Mouse (Mus musculus): Measurements from ENCODE around the gene Mgat4d. TPM values are rescaled to one million over a fixed set of nuclear protein-coding genes. Genes with fewer than 3 reads are reported as not detected.

Mgat4d gene
- polyA plus RNA-seq, 1 experiment from 2014 or later: not detected

- Histone ChIP-seq H3K27me3 (ENCODE audit: control insufficient read depth, insufficient read depth, low read length) (no peaks in the 10 kb centered on the region), H3K4me2 (replicated peaks; ENCODE audit: low read depth) (no peak overlapping the region), H3K27ac (replicated peaks) (no peak overlapping the region), H3K36me3 (ENCODE audit: control insufficient read depth, insufficient read depth, low read length) (no peaks in the 10 kb centered on the region), H3K9me3 (ENCODE audit: control insufficient read depth, low read length) (no peaks in the 10 kb centered on the region), H3K9ac (ENCODE audit: low read length) (no peak overlapping the region), H3K4me3 (ENCODE audit: low read depth, low read length) (no peak overlapping the region), H3K4me1 (replicated peaks; ENCODE audit: control insufficient read depth, insufficient read depth) (no peaks in the 10 kb centered on the region)
- no peak for TF ChIP-seq CTCF (IDR thresholded peaks at IDR 0.05; ENCODE audit: low read depth)
- no peak for TF ChIP-seq EP300 (optimal IDR thresholded peaks at IDR 0.05)
- WGBS: 59% methylated on average over 4 of the region's 4 CpGs
- DNase-seq (ENCODE audit: low spot score): no peak
- no peak for ATAC-seq (ENCODE audit: low FRiP score, low TSS enrichment)
These were observed 31.9 kb downstream of the Mgat4d start for GRCm38 (mm10) chr8:83380141-83380540.

- Histone ChIP-seq H3K4me2 (replicated peaks; ENCODE audit: low read depth) (no peak overlapping the region), H3K9ac (ENCODE audit: low read length) (no peak overlapping the region), H3K36me3 (ENCODE audit: control insufficient read depth, insufficient read depth, low read length) (no peaks in the 10 kb centered on the region), H3K27me3 (ENCODE audit: control insufficient read depth, insufficient read depth, low read length) (no peaks in the 10 kb centered on the region), H3K27ac (replicated peaks) (no peak overlapping the region), H3K9me3 (ENCODE audit: control insufficient read depth, low read length) (no peaks in the 10 kb centered on the region), H3K4me3 (ENCODE audit: low read depth, low read length) (no peak overlapping the region), H3K4me1 (replicated peaks; ENCODE audit: control insufficient read depth, insufficient read depth) (no peaks in the 10 kb centered on the region)
- TF ChIP-seq CTCF (IDR thresholded peaks at IDR 0.05; ENCODE audit: low read depth): no peak
- TF ChIP-seq EP300 (optimal IDR thresholded peaks at IDR 0.05): no peak
- DNase-seq (ENCODE audit: low spot score): no peak
- WGBS: 76% methylated on average over 2 of the region's 2 CpGs
- ATAC-seq (ENCODE audit: low FRiP score, low TSS enrichment): no peak
These were observed 32.7 kb downstream of the Mgat4d start for GRCm38 (mm10) chr8:83381016-83381415.

- Histone ChIP-seq H3K27me3 (ENCODE audit: control insufficient read depth, insufficient read depth, low read length) (no peaks in the 10 kb centered on the region), H3K27ac (replicated peaks) (no peak overlapping the region), H3K4me1 (replicated peaks; ENCODE audit: control insufficient read depth, insufficient read depth) (no peaks in the 10 kb centered on the region), H3K4me2 (replicated peaks; ENCODE audit: low read depth) (no peak overlapping the region), H3K9me3 (ENCODE audit: control insufficient read depth, low read length) (no peaks in the 10 kb centered on the region), H3K9ac (ENCODE audit: low read length) (no peak overlapping the region), H3K4me3 (ENCODE audit: low read depth, low read length) (no peak overlapping the region), H3K36me3 (ENCODE audit: control insufficient read depth, insufficient read depth, low read length) (no peaks in the 10 kb centered on the region)
- WGBS: 13% methylated on average over 2 of the region's 2 CpGs
- DNase-seq (ENCODE audit: low spot score) (no peak), ATAC-seq (ENCODE audit: low FRiP score, low TSS enrichment) (no peak)
- TF ChIP-seq EP300 (optimal IDR thresholded peaks at IDR 0.05) (no peak), CTCF (IDR thresholded peaks at IDR 0.05; ENCODE audit: low read depth) (no peak)
These were observed 34.6 kb downstream of the Mgat4d start for GRCm38 (mm10) chr8:83382850-83383249.

GRCm38 (mm10) chr8:83389316-83390005, 41.2 kb downstream of the Mgat4d start, which contains the start of gene Clgn:
TSS of gene Clgn (plus strand) at chr8:83389867.
- H3K4me3 ChIP-seq (ENCODE audit: low read depth, low read length): peak within 1 kb of the TSS; percentile 33
- DNase-seq (ENCODE audit: low spot score): peak; percentile 56
- H3K36me3 ChIP-seq (ENCODE audit: control insufficient read depth, insufficient read depth, low read length): no peaks in the 10 kb centered on the region
- no peaks in the 10 kb centered on the region for H3K9me3 ChIP-seq (ENCODE audit: control insufficient read depth, low read length)
- no peaks in the 10 kb centered on the region for H3K4me1 ChIP-seq (replicated peaks; ENCODE audit: control insufficient read depth, insufficient read depth)
- TF ChIP-seq CTCF (IDR thresholded peaks at IDR 0.05; ENCODE audit: low read depth) (no peak), EP300 (optimal IDR thresholded peaks at IDR 0.05) (no peak)
- peak within 1 kb of the TSS; percentile 55 for H3K4me2 ChIP-seq (replicated peaks; ENCODE audit: low read depth)
- H3K9ac ChIP-seq (ENCODE audit: low read length): no peak within 1 kb of the TSS
- ATAC-seq (ENCODE audit: low FRiP score, low TSS enrichment): peak; percentile 35; the same call in 1 of the 2 replicates
- peaks cover 6% of the 10 kb centered on the region for H3K27me3 ChIP-seq (ENCODE audit: control insufficient read depth, insufficient read depth, low read length)
- no peak within 1 kb of the TSS for H3K27ac ChIP-seq (replicated peaks)
- 4% methylated on average over 41 of the region's 41 CpGs for WGBS

- no peak for TF ChIP-seq CTCF (IDR thresholded peaks at IDR 0.05; ENCODE audit: low read depth)
- no peak for TF ChIP-seq EP300 (optimal IDR thresholded peaks at IDR 0.05)
- peaks cover 6% of the 10 kb centered on the region for H3K27me3 ChIP-seq (ENCODE audit: control insufficient read depth, insufficient read depth, low read length)
- no peaks in the 10 kb centered on the region for H3K36me3 ChIP-seq (ENCODE audit: control insufficient read depth, insufficient read depth, low read length)
- no peak for ATAC-seq (ENCODE audit: low FRiP score, low TSS enrichment)
- H3K4me1 ChIP-seq (replicated peaks; ENCODE audit: control insufficient read depth, insufficient read depth): no peaks in the 10 kb centered on the region
- no peak for DNase-seq (ENCODE audit: low spot score)
- H3K27ac ChIP-seq (replicated peaks): no peak overlapping the region
- peak overlapping the region; percentile 55 for H3K4me2 ChIP-seq (replicated peaks; ENCODE audit: low read depth)
- H3K4me3 ChIP-seq (ENCODE audit: low read depth, low read length): peak overlapping the region; percentile 33
- H3K9me3 ChIP-seq (ENCODE audit: control insufficient read depth, low read length): no peaks in the 10 kb centered on the region
- H3K9ac ChIP-seq (ENCODE audit: low read length): no peak overlapping the region
- 7% methylated on average over 14 of the region's 14 CpGs for WGBS
These were observed 41.9 kb downstream of the Mgat4d start for GRCm38 (mm10) chr8:83390006-83390701.

- H3K9me3 ChIP-seq (ENCODE audit: control insufficient read depth, low read length): no peaks in the 10 kb centered on the region
- H3K4me2 ChIP-seq (replicated peaks; ENCODE audit: low read depth): no peak overlapping the region
- H3K4me3 ChIP-seq (ENCODE audit: low read depth, low read length): no peak overlapping the region
- DNase-seq (ENCODE audit: low spot score): no peak
- 50% methylated on average over 1 of the region's 1 CpGs for WGBS
- peaks cover 6% of the 10 kb centered on the region for H3K27me3 ChIP-seq (ENCODE audit: control insufficient read depth, insufficient read depth, low read length)
- no peaks in the 10 kb centered on the region for H3K4me1 ChIP-seq (replicated peaks; ENCODE audit: control insufficient read depth, insufficient read depth)
- no peaks in the 10 kb centered on the region for H3K36me3 ChIP-seq (ENCODE audit: control insufficient read depth, insufficient read depth, low read length)
- ATAC-seq (ENCODE audit: low FRiP score, low TSS enrichment): no peak
- TF ChIP-seq CTCF (IDR thresholded peaks at IDR 0.05; ENCODE audit: low read depth): no peak
- no peak for TF ChIP-seq EP300 (optimal IDR thresholded peaks at IDR 0.05)
- H3K27ac ChIP-seq (replicated peaks): no peak overlapping the region
- no peak overlapping the region for H3K9ac ChIP-seq (ENCODE audit: low read length)
These were observed 44.2 kb downstream of the Mgat4d start for GRCm38 (mm10) chr8:83392521-83392920.

Data from stomach, postnatal 0 days (tissue).